Mouse (Mus musculus): ENCODE measurements around the gene Fam149a.

DNA sequence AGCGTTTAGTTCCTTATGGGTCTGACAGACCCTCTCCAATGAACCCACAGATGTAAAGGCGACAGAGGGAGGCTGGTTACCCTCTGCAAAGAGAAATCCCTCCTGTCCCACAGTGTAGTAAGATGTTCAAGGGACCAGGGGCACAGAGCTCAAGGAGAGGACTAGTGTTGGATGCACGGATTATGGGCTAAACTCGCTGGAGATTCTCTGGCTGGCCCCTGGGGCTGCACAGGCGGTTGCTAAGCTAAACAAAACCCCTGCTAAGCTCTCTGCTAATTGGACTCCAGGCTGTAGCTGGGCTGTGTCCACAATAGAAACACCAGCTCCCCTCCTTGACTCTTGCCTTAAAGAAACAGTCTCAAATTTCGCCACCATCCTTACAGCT is at the start of gene Fam149a:
- TF ChIP-seq POLR2A (IDR thresholded peaks at IDR 0.05; ENCODE audit: low read depth, low read length) (no peak), CTCF (IDR thresholded peaks at IDR 0.05; ENCODE audit: borderline replicate concordance, insufficient read depth, low read length) (no peak)
